Mouse (Mus musculus): ENCODE results near the gene Ar. TPM values are rescaled to one million over a fixed set of nuclear protein-coding genes. Genes with fewer than 3 reads are reported as not detected.

The Ar gene
- total and polyA plus RNA-seq, 2 experiments from 2014 or later: 0.16 to 0.32 TPM

DNA sequence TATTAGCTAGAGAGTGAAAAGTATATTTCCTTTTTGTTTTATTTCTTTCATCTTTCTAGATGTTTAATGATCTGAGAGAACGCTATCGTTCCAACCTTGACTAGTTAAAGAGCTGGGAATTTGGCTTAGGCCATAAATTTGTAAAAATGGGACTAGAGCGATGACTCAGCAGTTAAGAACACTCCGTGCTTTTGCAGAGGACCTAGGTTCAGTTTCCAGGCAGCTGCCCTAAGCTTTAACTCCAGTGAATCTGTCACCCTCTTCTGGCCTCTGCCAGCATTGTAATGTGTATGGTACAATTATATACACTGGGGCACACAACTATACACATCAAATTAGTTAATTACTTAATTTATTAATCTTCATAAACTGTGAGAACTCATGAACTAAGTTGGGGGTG, 58.6 kb downstream of the Ar start:
- DNase-seq (ENCODE audit: low spot score): no peak
- no peak overlapping the region for H3K27ac ChIP-seq (ENCODE audit: low read depth, low read length)
- H3K9me3 ChIP-seq (ENCODE audit: low read length): no peaks in the 10 kb centered on the region
- 82% methylated on average over 4 of the region's 4 CpGs for WGBS
- no peak overlapping the region for H3K4me2 ChIP-seq (ENCODE audit: low read depth, low read length, poor library complexity, severe bottlenecking)
- no peaks in the 10 kb centered on the region for H3K4me1 ChIP-seq (ENCODE audit: insufficient read depth, low read length)
- H3K4me3 ChIP-seq (ENCODE audit: low read depth, low read length): no peak overlapping the region
- no peak for TF ChIP-seq CTCF (IDR thresholded peaks at IDR 0.05)
- no peaks in the 10 kb centered on the region for H3K27me3 ChIP-seq (ENCODE audit: insufficient read depth, low read length)
- ATAC-seq (ENCODE audit: low FRiP score): no peak
- H3K36me3 ChIP-seq (ENCODE audit: insufficient read depth, low read length): no peaks in the 10 kb centered on the region
- H3K9ac ChIP-seq (replicated peaks; ENCODE audit: low read length, poor library complexity, severe bottlenecking): no peak overlapping the region

DNA sequence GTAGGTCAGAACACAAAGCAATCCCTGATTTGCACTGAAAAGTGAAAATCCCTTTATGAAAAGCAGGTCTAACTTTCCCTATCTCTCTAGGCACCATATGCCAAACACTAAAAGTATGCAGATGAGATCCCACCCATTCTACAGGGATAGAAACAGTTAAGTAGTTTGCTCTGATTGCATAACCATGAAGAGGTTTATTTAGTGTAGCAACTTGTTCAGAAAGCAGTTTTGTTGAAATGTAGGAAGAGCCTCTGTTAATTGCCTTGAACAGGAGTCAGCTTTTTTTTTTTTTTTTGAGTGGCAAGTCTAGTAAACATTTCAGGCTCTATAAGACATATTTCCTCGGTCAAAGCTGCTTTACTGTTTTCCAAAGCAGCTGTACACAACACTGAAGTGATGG, 67.5 kb downstream of the Ar start:
- Histone ChIP-seq H3K36me3 (ENCODE audit: insufficient read depth, low read length) (no peaks in the 10 kb centered on the region), H3K4me3 (ENCODE audit: low read depth, low read length) (no peak overlapping the region), H3K27ac (ENCODE audit: low read depth, low read length) (no peak overlapping the region), H3K27me3 (ENCODE audit: insufficient read depth, low read length) (no peaks in the 10 kb centered on the region), H3K9me3 (ENCODE audit: low read length) (no peaks in the 10 kb centered on the region), H3K9ac (replicated peaks; ENCODE audit: low read length, poor library complexity, severe bottlenecking) (no peak overlapping the region), H3K4me2 (ENCODE audit: low read depth, low read length, poor library complexity, severe bottlenecking) (no peak overlapping the region), H3K4me1 (ENCODE audit: insufficient read depth, low read length) (no peaks in the 10 kb centered on the region)
- ATAC-seq (ENCODE audit: low FRiP score) (no peak), DNase-seq (ENCODE audit: low spot score) (no peak)
- no peak for TF ChIP-seq CTCF (IDR thresholded peaks at IDR 0.05)
- WGBS: 62% methylated on average over 1 of the region's 1 CpGs

DNA sequence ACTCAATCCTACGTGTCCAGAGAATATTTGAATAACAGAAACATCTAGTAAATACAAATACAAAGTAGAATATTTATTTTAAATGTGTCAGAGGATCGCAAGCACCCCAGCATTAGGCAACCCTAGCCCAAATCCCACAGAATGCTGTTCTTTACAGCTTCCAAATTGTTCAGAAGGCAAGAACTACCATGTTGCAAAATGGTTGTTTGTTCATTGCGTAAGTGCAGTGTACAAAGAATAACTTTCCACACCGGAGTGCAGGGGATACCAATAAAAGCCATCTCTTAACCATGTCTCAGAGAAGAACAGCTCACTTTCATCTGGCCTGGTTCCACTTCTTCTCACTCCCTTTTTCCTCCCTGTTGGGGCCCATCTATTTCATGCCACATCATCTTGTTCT, 90.4 kb downstream of the Ar start:
- Histone ChIP-seq H3K4me2 (ENCODE audit: low read depth, low read length, poor library complexity, severe bottlenecking) (no peak overlapping the region), H3K27me3 (ENCODE audit: insufficient read depth, low read length) (no peaks in the 10 kb centered on the region; the same call in 1 of the 2 replicates), H3K36me3 (ENCODE audit: insufficient read depth, low read length) (no peaks in the 10 kb centered on the region), H3K9me3 (ENCODE audit: low read length) (no peaks in the 10 kb centered on the region), H3K9ac (replicated peaks; ENCODE audit: low read length, poor library complexity, severe bottlenecking) (no peak overlapping the region), H3K4me3 (ENCODE audit: low read depth, low read length) (no peak overlapping the region), H3K27ac (ENCODE audit: low read depth, low read length) (no peak overlapping the region), H3K4me1 (ENCODE audit: insufficient read depth, low read length) (no peaks in the 10 kb centered on the region)
- DNase-seq (ENCODE audit: low spot score): no peak
- no peak for TF ChIP-seq CTCF (IDR thresholded peaks at IDR 0.05)
- ATAC-seq (ENCODE audit: low FRiP score): no peak
- WGBS: 85% methylated on average over 4 of the region's 4 CpGs

DNA sequence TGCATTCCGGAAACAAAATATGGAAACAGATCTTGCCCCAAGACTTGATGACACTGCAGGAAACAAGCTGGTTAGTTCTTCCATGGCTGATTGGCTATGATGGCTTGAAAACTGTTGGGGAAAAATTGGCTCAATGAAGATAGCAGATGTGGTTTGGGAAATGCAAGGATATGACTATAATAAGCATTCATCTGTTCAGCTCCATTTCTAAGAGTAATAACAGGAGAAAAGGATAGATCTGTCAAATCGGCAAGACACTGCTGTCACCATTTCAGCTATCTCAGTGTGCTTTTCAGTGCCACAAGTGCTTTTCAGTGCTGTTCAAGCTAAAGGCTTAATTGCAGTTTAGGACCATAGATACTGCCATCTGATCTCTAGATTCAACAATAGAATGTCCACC, 96.5 kb downstream of the Ar start:
- WGBS: 97% methylated on average over 2 of the region's 2 CpGs
- no peak overlapping the region for H3K4me2 ChIP-seq (ENCODE audit: low read depth, low read length, poor library complexity, severe bottlenecking)
- no peaks in the 10 kb centered on the region for H3K36me3 ChIP-seq (ENCODE audit: insufficient read depth, low read length)
- no peak for DNase-seq (ENCODE audit: low spot score)
- H3K27ac ChIP-seq (ENCODE audit: low read depth, low read length): no peak overlapping the region
- no peaks in the 10 kb centered on the region; the same call in 1 of the 2 replicates for H3K27me3 ChIP-seq (ENCODE audit: insufficient read depth, low read length)
- H3K4me3 ChIP-seq (ENCODE audit: low read depth, low read length): no peak overlapping the region
- H3K9ac ChIP-seq (replicated peaks; ENCODE audit: low read length, poor library complexity, severe bottlenecking): no peak overlapping the region
- TF ChIP-seq CTCF (IDR thresholded peaks at IDR 0.05): no peak
- no peaks in the 10 kb centered on the region for H3K4me1 ChIP-seq (ENCODE audit: insufficient read depth, low read length)
- H3K9me3 ChIP-seq (ENCODE audit: low read length): no peaks in the 10 kb centered on the region
- no peak for ATAC-seq (ENCODE audit: low FRiP score)

DNA sequence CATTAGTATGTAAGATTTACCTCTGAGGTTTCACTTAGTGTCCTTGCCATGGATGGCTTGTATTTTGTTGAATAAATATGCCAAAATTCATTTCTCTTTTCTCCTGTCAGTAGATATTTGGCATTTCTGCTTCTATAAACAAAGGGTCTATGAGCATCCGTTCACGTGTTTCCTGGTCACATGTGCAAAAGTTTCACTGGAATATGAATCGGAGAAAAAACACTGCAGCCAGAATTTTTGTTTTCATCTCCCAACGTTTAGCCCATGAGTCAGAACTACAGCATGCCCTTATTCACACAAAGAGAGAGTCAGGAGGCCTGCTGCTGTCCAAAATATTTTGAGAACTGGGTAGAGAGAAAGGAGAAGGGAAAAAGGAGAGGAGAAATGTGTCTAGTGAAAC, 99.8 kb downstream of the Ar start:
- Histone ChIP-seq H3K27ac (ENCODE audit: low read depth, low read length) (no peak overlapping the region), H3K9me3 (ENCODE audit: low read length) (no peaks in the 10 kb centered on the region), H3K4me3 (ENCODE audit: low read depth, low read length) (no peak overlapping the region), H3K9ac (replicated peaks; ENCODE audit: low read length, poor library complexity, severe bottlenecking) (no peak overlapping the region), H3K36me3 (ENCODE audit: insufficient read depth, low read length) (no peaks in the 10 kb centered on the region), H3K27me3 (ENCODE audit: insufficient read depth, low read length) (no peaks in the 10 kb centered on the region), H3K4me1 (ENCODE audit: insufficient read depth, low read length) (no peaks in the 10 kb centered on the region), H3K4me2 (ENCODE audit: low read depth, low read length, poor library complexity, severe bottlenecking) (no peak overlapping the region)
- WGBS: 81% methylated on average over 4 of the region's 4 CpGs
- TF ChIP-seq CTCF (IDR thresholded peaks at IDR 0.05): no peak
- ATAC-seq (ENCODE audit: low FRiP score): no peak
- DNase-seq (ENCODE audit: low spot score): no peak

DNA sequence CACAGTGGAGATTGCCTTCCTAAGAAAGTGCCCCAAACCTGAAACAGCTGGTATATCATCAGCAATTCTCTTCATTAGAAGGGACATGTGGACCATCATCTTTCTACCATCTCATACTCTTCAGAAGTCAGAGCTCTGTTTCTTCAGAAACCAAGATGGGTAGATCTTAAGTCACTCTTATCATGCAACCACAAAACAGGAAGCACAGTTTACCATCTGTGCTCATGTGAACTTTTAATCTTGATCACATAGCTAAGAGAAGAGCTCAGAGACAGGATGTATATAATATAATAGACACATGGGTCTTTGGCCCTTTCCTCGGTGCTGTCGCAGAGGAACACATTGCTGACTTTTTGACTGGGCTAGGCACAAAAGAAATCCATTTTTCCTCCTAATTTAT, 111.1 kb downstream of the Ar start:
- ATAC-seq (ENCODE audit: low FRiP score): no peak
- whole genome bisulfite sequencing: 82% methylated on average over 2 of the region's 2 CpGs
- no peak for DNase-seq (ENCODE audit: low spot score)
- no peak for TF ChIP-seq CTCF (IDR thresholded peaks at IDR 0.05)
- Histone ChIP-seq H3K9me3 (ENCODE audit: low read length) (no peaks in the 10 kb centered on the region), H3K4me2 (ENCODE audit: low read depth, low read length, poor library complexity, severe bottlenecking) (no peak overlapping the region), H3K36me3 (ENCODE audit: insufficient read depth, low read length) (no peaks in the 10 kb centered on the region), H3K27ac (ENCODE audit: low read depth, low read length) (no peak overlapping the region), H3K4me1 (ENCODE audit: insufficient read depth, low read length) (no peaks in the 10 kb centered on the region), H3K4me3 (ENCODE audit: low read depth, low read length) (no peak overlapping the region), H3K9ac (replicated peaks; ENCODE audit: low read length, poor library complexity, severe bottlenecking) (no peak overlapping the region), H3K27me3 (ENCODE audit: insufficient read depth, low read length) (no peaks in the 10 kb centered on the region)
